Mouse (Mus musculus): ENCODE data around the gene Id1. TPM values are rescaled to one million over a fixed set of nuclear protein-coding genes. Genes with fewer than 3 reads are reported as not detected.

Gene Id1
- polyA plus RNA-seq, 1 experiment from 2014 or later = 35.7 TPM

DNA sequence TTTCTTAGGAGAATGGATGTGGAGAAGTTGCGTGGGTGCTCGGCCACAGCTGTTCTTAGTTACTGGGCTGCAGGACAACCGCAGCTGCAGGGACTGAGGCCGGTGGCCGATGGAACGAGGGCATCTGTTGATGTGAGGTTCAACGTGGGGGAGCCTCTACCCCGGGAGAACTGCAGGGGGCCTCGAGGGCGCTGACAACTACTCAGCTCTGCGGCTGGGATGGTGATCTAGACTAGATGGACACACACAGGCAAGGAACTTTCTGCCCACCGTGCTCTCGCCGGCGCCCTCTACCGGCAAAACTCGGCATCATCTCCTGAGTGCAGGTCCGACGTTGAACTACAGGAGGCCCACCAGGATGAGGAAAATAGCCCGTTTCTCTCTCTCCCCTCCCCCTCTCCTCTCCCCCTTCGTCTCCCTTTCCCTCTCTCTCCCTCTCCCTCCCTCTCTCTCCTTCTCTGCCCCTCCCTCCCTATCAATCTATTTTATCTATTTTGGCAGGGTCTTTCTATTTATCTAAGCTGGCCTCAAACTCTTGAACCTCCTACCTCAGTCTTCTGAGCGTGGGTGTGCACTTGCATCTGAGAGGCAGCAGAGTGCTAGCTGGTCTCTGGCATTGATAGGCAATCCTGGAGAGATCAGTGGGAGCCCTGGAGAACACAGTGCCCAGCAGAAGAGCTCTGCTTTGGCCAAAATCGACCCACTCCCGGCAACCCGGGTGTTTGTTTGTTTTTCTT is 30.5 kb downstream of the Id1 start:
- Histone ChIP-seq H3K27ac (ENCODE audit: low read length) (no peak overlapping the region), H3K4me3 (ENCODE audit: low read depth, low read length) (no peak overlapping the region), H3K4me2 (ENCODE audit: low read length) (no peak overlapping the region), H3K9me3 (replicated peaks; ENCODE audit: control insufficient read depth, low read length, poor library complexity, severe bottlenecking) (no peaks in the 10 kb centered on the region), H3K36me3 (ENCODE audit: control insufficient read depth, insufficient read depth, low read length) (no peaks in the 10 kb centered on the region), H3K9ac (ENCODE audit: low read depth, low read length) (no peak overlapping the region), H3K4me1 (ENCODE audit: control insufficient read depth, insufficient read depth, low read length) (peaks cover 7% of the 10 kb centered on the region), H3K27me3 (ENCODE audit: control insufficient read depth, insufficient read depth, low read depth, low read length) (no peaks in the 10 kb centered on the region)
- ATAC-seq = no peak
- 23% methylated on average over 25 of the region's 25 CpGs for WGBS

DNA sequence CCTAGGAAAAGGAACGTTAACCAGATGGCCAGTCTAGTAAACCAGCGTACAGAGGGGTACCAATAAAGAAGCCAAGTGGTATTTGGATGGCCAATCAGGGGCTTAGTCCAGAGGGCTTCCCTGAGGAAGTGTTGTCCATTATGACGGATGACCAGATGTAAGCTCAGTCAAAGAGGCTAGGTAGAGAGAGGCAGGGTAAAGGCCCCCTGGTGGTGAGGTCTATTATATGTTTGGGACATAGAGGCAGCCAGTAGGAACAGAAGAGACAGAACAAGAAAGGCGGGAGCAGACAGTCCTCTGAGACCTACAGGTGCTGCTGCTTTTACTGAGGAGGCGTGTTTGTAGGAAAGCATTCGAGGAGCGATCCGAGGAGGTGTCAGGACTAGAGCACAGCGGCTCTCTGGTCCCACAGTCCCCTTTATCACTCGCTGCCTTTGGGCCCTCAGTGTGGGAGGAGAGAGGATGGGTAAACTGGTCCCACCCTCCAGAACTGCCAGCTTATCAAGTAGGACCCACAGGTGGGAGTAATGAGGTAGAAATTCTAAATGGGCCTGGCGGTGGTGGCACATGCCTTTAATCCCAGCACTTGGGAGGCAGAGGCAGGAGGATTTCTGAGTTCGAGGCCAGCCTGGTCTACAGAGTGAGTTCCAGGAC is 31.7 kb downstream of the Id1 start:
- H3K4me1 ChIP-seq (ENCODE audit: control insufficient read depth, insufficient read depth, low read length) = peaks cover 7% of the 10 kb centered on the region
- no peak overlapping the region for H3K4me3 ChIP-seq (ENCODE audit: low read depth, low read length)
- 68% methylated on average over 12 of the region's 12 CpGs for WGBS
- no peak overlapping the region for H3K9ac ChIP-seq (ENCODE audit: low read depth, low read length)
- H3K27ac ChIP-seq (ENCODE audit: low read length) = no peak overlapping the region
- H3K36me3 ChIP-seq (ENCODE audit: control insufficient read depth, insufficient read depth, low read length) = no peaks in the 10 kb centered on the region
- no peak for ATAC-seq
- no peaks in the 10 kb centered on the region for H3K27me3 ChIP-seq (ENCODE audit: control insufficient read depth, insufficient read depth, low read depth, low read length)
- H3K4me2 ChIP-seq (ENCODE audit: low read length) = no peak overlapping the region
- no peaks in the 10 kb centered on the region for H3K9me3 ChIP-seq (replicated peaks; ENCODE audit: control insufficient read depth, low read length, poor library complexity, severe bottlenecking)

DNA sequence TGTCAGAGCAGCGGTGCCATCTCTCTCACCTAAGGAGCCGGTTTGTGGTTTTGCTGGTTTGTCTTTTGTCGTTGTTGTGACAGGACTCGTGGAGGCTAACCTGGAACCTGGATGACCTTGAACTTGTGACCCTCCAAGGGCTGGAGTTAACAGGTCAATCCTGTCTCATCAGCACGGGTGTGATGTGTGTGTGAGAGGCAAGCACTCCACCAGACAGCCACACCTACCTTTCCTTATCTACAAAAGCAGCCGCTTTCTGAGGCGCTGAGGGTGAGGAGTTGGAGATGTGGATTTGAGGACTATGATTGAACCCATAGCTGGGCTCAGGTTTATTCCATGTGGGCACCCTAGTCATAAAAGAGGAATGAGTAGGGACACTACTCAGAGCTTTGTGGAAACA is 33.6 kb downstream of the Id1 start:
- ATAC-seq = no peak
- no peak overlapping the region for H3K4me2 ChIP-seq (ENCODE audit: low read length)
- 87% methylated on average over 7 of the region's 7 CpGs for WGBS
- H3K9ac ChIP-seq (ENCODE audit: low read depth, low read length) = no peak overlapping the region
- H3K27me3 ChIP-seq (ENCODE audit: control insufficient read depth, insufficient read depth, low read depth, low read length) = no peaks in the 10 kb centered on the region
- H3K27ac ChIP-seq (ENCODE audit: low read length) = no peak overlapping the region
- peaks cover 4% of the 10 kb centered on the region for H3K4me1 ChIP-seq (ENCODE audit: control insufficient read depth, insufficient read depth, low read length)
- H3K36me3 ChIP-seq (ENCODE audit: control insufficient read depth, insufficient read depth, low read length) = no peaks in the 10 kb centered on the region
- no peak overlapping the region for H3K4me3 ChIP-seq (ENCODE audit: low read depth, low read length)
- H3K9me3 ChIP-seq (replicated peaks; ENCODE audit: control insufficient read depth, low read length, poor library complexity, severe bottlenecking) = no peaks in the 10 kb centered on the region

DNA sequence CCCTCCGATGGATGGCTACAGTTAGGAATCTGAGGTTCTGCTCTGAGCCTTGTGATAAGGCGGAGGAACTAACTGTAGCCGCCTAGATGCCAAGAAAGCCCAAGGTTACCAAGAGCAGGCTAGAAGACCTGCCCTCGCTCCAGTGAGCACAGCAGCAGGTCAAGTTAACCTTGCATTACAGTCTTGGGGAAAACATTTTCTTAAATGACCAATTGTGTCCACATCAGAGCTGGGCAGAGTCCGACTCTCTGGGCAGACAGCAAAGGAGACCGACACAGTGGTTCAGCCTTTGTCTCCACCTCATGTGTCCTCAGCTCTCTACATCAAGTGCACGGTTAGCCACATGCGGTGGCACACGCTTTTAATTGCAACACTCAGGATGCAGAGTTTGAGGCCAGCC is 35.5 kb downstream of the Id1 start:
- no peak overlapping the region for H3K4me2 ChIP-seq (ENCODE audit: low read length)
- H3K4me3 ChIP-seq (ENCODE audit: low read depth, low read length) = no peak overlapping the region
- H3K9ac ChIP-seq (ENCODE audit: low read depth, low read length) = no peak overlapping the region
- H3K27me3 ChIP-seq (ENCODE audit: control insufficient read depth, insufficient read depth, low read depth, low read length) = no peaks in the 10 kb centered on the region
- no peaks in the 10 kb centered on the region for H3K4me1 ChIP-seq (ENCODE audit: control insufficient read depth, insufficient read depth, low read length)
- H3K9me3 ChIP-seq (replicated peaks; ENCODE audit: control insufficient read depth, low read length, poor library complexity, severe bottlenecking) = no peaks in the 10 kb centered on the region
- no peak for ATAC-seq
- no peaks in the 10 kb centered on the region for H3K36me3 ChIP-seq (ENCODE audit: control insufficient read depth, insufficient read depth, low read length)
- WGBS = 93% methylated on average over 9 of the region's 9 CpGs
- H3K27ac ChIP-seq (ENCODE audit: low read length) = no peak overlapping the region

DNA sequence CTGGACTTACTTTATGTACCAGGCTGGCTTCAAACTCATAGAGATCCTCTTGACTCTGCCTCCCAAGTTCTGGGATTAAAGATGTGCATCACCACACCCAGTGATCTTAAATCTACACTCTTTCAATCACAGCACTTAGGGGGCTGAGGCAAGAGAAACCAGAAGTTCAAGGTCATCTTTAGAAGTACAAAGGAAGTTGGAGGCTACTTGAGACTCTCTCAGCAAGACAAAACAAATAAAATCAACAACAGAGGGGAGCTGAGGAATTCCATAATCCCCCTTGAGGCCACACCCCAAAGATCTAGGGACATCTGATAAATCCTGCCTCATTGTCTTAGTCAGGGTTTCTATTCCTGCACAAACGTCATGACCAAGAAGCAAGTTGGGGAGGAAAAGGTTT is 36.2 kb downstream of the Id1 start:
- Histone ChIP-seq H3K9me3 (replicated peaks; ENCODE audit: control insufficient read depth, low read length, poor library complexity, severe bottlenecking) (no peaks in the 10 kb centered on the region), H3K4me3 (ENCODE audit: low read depth, low read length) (no peak overlapping the region), H3K4me2 (ENCODE audit: low read length) (no peak overlapping the region), H3K9ac (ENCODE audit: low read depth, low read length) (no peak overlapping the region), H3K27me3 (ENCODE audit: control insufficient read depth, insufficient read depth, low read depth, low read length) (no peaks in the 10 kb centered on the region), H3K4me1 (ENCODE audit: control insufficient read depth, insufficient read depth, low read length) (no peaks in the 10 kb centered on the region), H3K27ac (ENCODE audit: low read length) (no peak overlapping the region), H3K36me3 (ENCODE audit: control insufficient read depth, insufficient read depth, low read length) (no peaks in the 10 kb centered on the region)
- WGBS = 14% methylated on average over 1 of the region's 1 CpGs
- no peak for ATAC-seq

DNA sequence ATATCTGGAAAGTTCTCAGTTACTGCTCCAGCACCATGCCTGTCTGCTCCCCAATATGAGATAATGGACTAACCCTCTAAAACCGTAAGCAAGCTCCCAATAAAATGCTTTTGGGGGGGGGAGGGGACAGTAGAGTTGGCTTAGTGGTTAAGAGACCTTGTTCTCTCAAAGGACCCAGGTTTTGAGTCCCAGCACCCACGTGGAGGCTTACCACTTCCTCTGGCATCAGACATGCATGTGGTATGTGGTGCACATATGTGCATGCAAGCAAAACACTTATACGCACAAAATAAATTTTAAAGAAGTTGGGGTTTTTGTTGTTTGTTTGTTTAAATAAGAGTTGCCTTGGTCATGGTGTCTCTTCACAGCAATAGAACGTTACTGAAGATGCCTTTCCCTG is 39.3 kb downstream of the Id1 start:
- no peak for ATAC-seq
- 86% methylated on average over 4 of the region's 4 CpGs for WGBS
- no peak overlapping the region for H3K27ac ChIP-seq (ENCODE audit: low read length)
- no peaks in the 10 kb centered on the region for H3K27me3 ChIP-seq (ENCODE audit: control insufficient read depth, insufficient read depth, low read depth, low read length)
- H3K4me1 ChIP-seq (ENCODE audit: control insufficient read depth, insufficient read depth, low read length) = no peaks in the 10 kb centered on the region
- H3K4me3 ChIP-seq (ENCODE audit: low read depth, low read length) = no peak overlapping the region
- no peaks in the 10 kb centered on the region for H3K9me3 ChIP-seq (replicated peaks; ENCODE audit: control insufficient read depth, low read length, poor library complexity, severe bottlenecking)
- H3K4me2 ChIP-seq (ENCODE audit: low read length) = no peak overlapping the region
- H3K36me3 ChIP-seq (ENCODE audit: control insufficient read depth, insufficient read depth, low read length) = no peaks in the 10 kb centered on the region
- no peak overlapping the region for H3K9ac ChIP-seq (ENCODE audit: low read depth, low read length)

DNA sequence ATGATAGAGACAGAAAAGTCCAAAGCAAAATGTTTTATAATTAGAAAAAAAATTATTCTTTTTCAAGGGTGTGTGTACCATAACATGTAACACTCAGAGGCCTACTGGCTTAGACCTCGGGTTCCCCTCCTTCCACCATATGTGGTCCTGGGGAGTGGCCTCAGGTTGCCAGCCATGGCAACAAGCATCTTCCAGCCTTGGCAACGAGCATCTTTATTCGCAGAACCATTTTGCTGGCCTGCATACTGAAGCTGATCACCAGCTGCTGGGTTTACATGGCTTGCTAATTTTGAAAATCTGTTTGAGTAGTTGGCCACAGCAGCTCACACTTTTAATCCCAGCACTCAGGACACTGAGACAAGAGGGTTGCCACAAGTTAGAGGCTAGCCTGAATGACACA is 40.0 kb downstream of the Id1 start:
- Histone ChIP-seq H3K9ac (ENCODE audit: low read depth, low read length) (no peak overlapping the region), H3K4me2 (ENCODE audit: low read length) (no peak overlapping the region), H3K4me3 (ENCODE audit: low read depth, low read length) (no peak overlapping the region), H3K27me3 (ENCODE audit: control insufficient read depth, insufficient read depth, low read depth, low read length) (no peaks in the 10 kb centered on the region), H3K27ac (ENCODE audit: low read length) (no peak overlapping the region), H3K36me3 (ENCODE audit: control insufficient read depth, insufficient read depth, low read length) (no peaks in the 10 kb centered on the region), H3K9me3 (replicated peaks; ENCODE audit: control insufficient read depth, low read length, poor library complexity, severe bottlenecking) (no peaks in the 10 kb centered on the region), H3K4me1 (ENCODE audit: control insufficient read depth, insufficient read depth, low read length) (no peaks in the 10 kb centered on the region)
- ATAC-seq = no peak
- WGBS = 85% methylated on average over 3 of the region's 3 CpGs

DNA sequence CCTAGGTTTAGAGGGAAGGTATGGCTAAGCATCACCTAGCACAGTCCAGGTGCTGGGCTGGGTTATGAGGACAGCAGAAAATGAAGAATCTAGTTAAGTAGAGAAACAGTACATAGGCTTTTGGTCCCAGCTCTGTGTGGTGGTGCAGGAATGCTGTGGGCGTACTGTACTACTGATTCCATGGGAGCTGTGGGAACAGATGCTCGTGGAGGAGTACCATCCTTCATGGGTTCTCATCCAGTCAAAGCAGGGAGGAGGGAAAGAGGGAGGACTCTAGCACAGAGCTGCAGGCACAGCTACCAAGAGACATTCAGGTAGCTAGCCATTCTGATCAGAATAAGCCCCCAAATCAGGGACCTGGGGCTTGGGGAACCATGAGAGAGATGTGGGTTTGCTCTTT is 40.4 kb downstream of the Id1 start:
- 92% methylated on average over 2 of the region's 2 CpGs for WGBS
- H3K4me3 ChIP-seq (ENCODE audit: low read depth, low read length) = no peak overlapping the region
- ATAC-seq = no peak
- no peak overlapping the region for H3K4me2 ChIP-seq (ENCODE audit: low read length)
- H3K9me3 ChIP-seq (replicated peaks; ENCODE audit: control insufficient read depth, low read length, poor library complexity, severe bottlenecking) = no peaks in the 10 kb centered on the region
- H3K27ac ChIP-seq (ENCODE audit: low read length) = no peak overlapping the region
- no peak overlapping the region for H3K9ac ChIP-seq (ENCODE audit: low read depth, low read length)
- no peaks in the 10 kb centered on the region for H3K4me1 ChIP-seq (ENCODE audit: control insufficient read depth, insufficient read depth, low read length)
- H3K36me3 ChIP-seq (ENCODE audit: control insufficient read depth, insufficient read depth, low read length) = no peaks in the 10 kb centered on the region
- no peaks in the 10 kb centered on the region for H3K27me3 ChIP-seq (ENCODE audit: control insufficient read depth, insufficient read depth, low read depth, low read length)

DNA sequence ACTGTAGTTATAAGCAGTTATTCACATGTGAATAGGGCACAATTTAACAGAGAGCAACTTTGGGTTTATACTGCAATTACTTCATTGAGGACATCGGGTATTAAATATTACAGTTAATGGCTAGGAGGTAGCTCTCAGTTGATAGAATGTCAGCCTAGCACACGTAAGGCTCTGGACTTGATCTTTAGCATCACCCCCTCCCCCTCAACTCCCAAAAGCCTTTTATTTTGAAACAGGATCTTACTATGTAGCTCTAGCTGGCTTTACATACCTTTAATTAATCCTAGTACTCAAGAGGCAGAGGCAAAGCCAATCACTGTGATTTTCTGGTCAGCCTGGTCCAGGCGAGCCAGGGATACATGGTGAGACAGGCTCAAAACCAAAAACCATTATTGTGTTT is 41.0 kb downstream of the Id1 start:
- H3K27me3 ChIP-seq (ENCODE audit: control insufficient read depth, insufficient read depth, low read depth, low read length) = no peaks in the 10 kb centered on the region
- H3K4me3 ChIP-seq (ENCODE audit: low read depth, low read length) = no peak overlapping the region
- H3K4me2 ChIP-seq (ENCODE audit: low read length) = no peak overlapping the region
- H3K36me3 ChIP-seq (ENCODE audit: control insufficient read depth, insufficient read depth, low read length) = no peaks in the 10 kb centered on the region
- no peak overlapping the region for H3K27ac ChIP-seq (ENCODE audit: low read length)
- WGBS = 85% methylated on average over 3 of the region's 3 CpGs
- no peaks in the 10 kb centered on the region for H3K4me1 ChIP-seq (ENCODE audit: control insufficient read depth, insufficient read depth, low read length)
- no peaks in the 10 kb centered on the region for H3K9me3 ChIP-seq (replicated peaks; ENCODE audit: control insufficient read depth, low read length, poor library complexity, severe bottlenecking)
- H3K9ac ChIP-seq (ENCODE audit: low read depth, low read length) = no peak overlapping the region
- no peak for ATAC-seq
